In the genomic region with DNA sequence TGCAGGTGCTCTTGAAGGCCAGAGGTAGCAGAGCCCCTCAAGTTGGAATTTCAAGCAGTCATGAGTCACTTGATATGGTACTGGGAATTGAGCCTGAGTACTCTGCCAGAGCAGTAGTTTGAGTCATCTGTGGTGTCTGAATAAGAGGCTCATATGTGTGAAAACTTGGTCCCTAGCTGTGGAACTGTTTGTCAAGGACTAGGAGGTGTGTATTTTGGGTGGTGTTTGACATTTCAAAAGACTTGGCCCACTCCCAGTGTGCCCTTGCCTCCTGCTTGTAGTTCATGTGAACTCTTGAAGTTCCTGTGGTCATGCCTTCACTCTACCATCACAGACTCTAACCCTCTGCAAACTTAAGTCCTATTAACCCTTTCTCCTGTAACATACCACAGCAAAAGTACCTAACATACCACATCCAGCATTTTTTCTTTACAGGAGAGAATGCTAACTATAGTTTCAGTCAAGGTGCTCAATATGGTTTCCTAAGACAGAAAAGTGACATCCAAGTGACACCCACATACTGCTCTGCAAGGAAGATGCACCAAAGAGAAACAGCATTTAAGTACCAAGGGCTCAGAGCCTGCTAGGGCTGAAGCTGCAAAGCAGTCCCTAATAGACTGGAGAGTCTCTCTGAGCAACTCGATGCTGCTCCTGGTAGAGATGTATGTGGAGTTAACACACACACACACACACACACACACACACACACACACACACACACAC, we compare ENCODE assay signal across 23 mouse cellular contexts. TPM values are rescaled to one million over a fixed set of nuclear protein-coding genes. Genes with fewer than 3 reads are reported as not detected.
DNase-seq lines count a peak whose midpoint lies in the region; ATAC-seq and TF ChIP-seq lines count a peak whose summit lies in the region.
"Had no signal": no experiment of that assay in that cellular context is flagged by ENCODE, and none has a peak within 500 bp of the region (broad histone marks: within the 10 kb centered on the region; RNA-seq: fewer than 3 reads in every experiment).

No protein-coding gene starts in this region.

- ATAC-seq in lung, postnatal 0 days, result peak; percentile 90
- ATAC-seq in hindbrain, postnatal 0 days, result no peak
- ATAC-seq: CD4-positive, CD25-positive, alpha-beta regulatory T cell, adult 4 months; forebrain, embryonic 14.5 days; inflammation-experienced regulatory T-cells, adult 6 months; midbrain, embryonic 15.5 days had no signal

- no peaks in the 10 kb centered on the region for H3K36me3 ChIP-seq in lung, postnatal 0 days (ENCODE audit: insufficient read depth, low read length)
- H3K36me3 ChIP-seq in hindbrain, postnatal 0 days (ENCODE audit: insufficient read depth, low read length), result peaks cover 11% of the 10 kb centered on the region

- peak; percentile 31 for DNase-seq in layer of hippocampus, adult 9-11 months
- no peak for DNase-seq in layer of hippocampus, postnatal 25 days (ENCODE audit: extremely low spot score in 1 of 2, low spot score in 1 of 2)
- DNase-seq in lung, postnatal 0 days (ENCODE audit: low spot score), result peak; percentile 73
- no peak for DNase-seq in lung, adult 2 months
- peak; percentile 14 for DNase-seq in Muller cell, postnatal 12 days (ENCODE audit: inconsistent ontology term)
- peak; percentile 37 to 55 for DNase-seq in left cerebral cortex, adult 9 months (ENCODE audit: low spot score in 2 of 2)
- no peak for DNase-seq in cerebellum, postnatal 10 days
- no peak for DNase-seq in hindbrain, postnatal 0 days (ENCODE audit: low spot score)
- DNase-seq: cerebellum, adult 9-11 months; gastrocnemius, postnatal 10 days; heart, adult 2 months; kidney, postnatal 4 days; liver, embryonic 13.5 days; thymus, postnatal 36 days had no signal

- TF ChIP-seq EP300 in lung, postnatal 0 days (IDR thresholded peaks at IDR 0.05), result peak; percentile 18; the same call in 1 of the 2 replicates

- no peaks in the 10 kb centered on the region for H3K4me1 ChIP-seq in lung, postnatal 0 days (ENCODE audit: insufficient read depth, low read depth, low read length)
- H3K4me1 ChIP-seq in lung, adult 2 months (ENCODE audit: control insufficient read depth, insufficient read depth, low read length), result no peaks in the 10 kb centered on the region
- no peaks in the 10 kb centered on the region for H3K4me1 ChIP-seq in hindbrain, postnatal 0 days (ENCODE audit: insufficient read depth, low read length)
- H3K4me1 ChIP-seq: embryonic facial prominence, embryonic 10.5 days; hindbrain, embryonic 10.5 days; midbrain, embryonic 15.5 days had no signal

- H3K4me3 ChIP-seq in lung, postnatal 0 days (ENCODE audit: low read depth, low read length), result no peak overlapping the region
- H3K4me3 ChIP-seq in lung, adult 2 months (replicated peaks; ENCODE audit: extremely low read depth, low read depth, low read length), result no peak overlapping the region
- no peak overlapping the region for H3K4me3 ChIP-seq in hindbrain, postnatal 0 days (ENCODE audit: low read length)
- H3K4me3 ChIP-seq: embryonic facial prominence, embryonic 10.5 days; heart, adult 2 months; hindbrain, embryonic 10.5 days; liver, embryonic 13.5 days; midbrain, embryonic 15.5 days had no signal

- no peak for TF ChIP-seq POLR2A in lung, adult 2 months (IDR thresholded peaks at IDR 0.05; ENCODE audit: borderline replicate concordance, extremely low read depth, low read depth, low read length)

- no peaks in the 10 kb centered on the region for H3K9me3 ChIP-seq in lung, postnatal 0 days (ENCODE audit: low read length)
- H3K9me3 ChIP-seq in hindbrain, postnatal 0 days (ENCODE audit: low read length), result no peaks in the 10 kb centered on the region
- H3K9me3 ChIP-seq: embryonic facial prominence, embryonic 10.5 days; G1E; hindbrain, embryonic 10.5 days; liver, embryonic 13.5 days; midbrain, embryonic 15.5 days had no signal

- no peak overlapping the region for H3K27ac ChIP-seq in lung, postnatal 0 days (ENCODE audit: low read length)
- H3K27ac ChIP-seq in hindbrain, postnatal 0 days, result no peak overlapping the region
- H3K27ac ChIP-seq: embryonic facial prominence, embryonic 10.5 days; heart, adult 2 months; hindbrain, embryonic 10.5 days; midbrain, embryonic 15.5 days; stomach, postnatal 0 days had no signal

- 73% methylated on average over 1 of the region's 1 CpGs for WGBS in lung, postnatal 0 days
- WGBS in lung, adult 2 months, result 87% methylated on average over 1 of the region's 1 CpGs
- WGBS in hindbrain, postnatal 0 days, result 100% methylated on average over 1 of the region's 1 CpGs

- no peak overlapping the region for H3K4me2 ChIP-seq in lung, postnatal 0 days (replicated peaks; ENCODE audit: low read depth, low read length)
- no peak overlapping the region for H3K4me2 ChIP-seq in hindbrain, postnatal 0 days (ENCODE audit: low read depth, low read length)
- H3K4me2 ChIP-seq: midbrain, embryonic 15.5 days had no signal

- TF ChIP-seq CTCF in lung, postnatal 0 days (IDR thresholded peaks at IDR 0.05), result no peak
- no peak for TF ChIP-seq CTCF in lung, adult 2 months (IDR thresholded peaks at IDR 0.05; ENCODE audit: insufficient read depth, low read length)
- TF ChIP-seq CTCF in hindbrain, postnatal 0 days (IDR thresholded peaks at IDR 0.05; ENCODE audit: low read depth), result no peak

- H3K9ac ChIP-seq in lung, postnatal 0 days (replicated peaks; ENCODE audit: low read depth), result no peak overlapping the region
- no peak overlapping the region for H3K9ac ChIP-seq in hindbrain, postnatal 0 days (replicated peaks; ENCODE audit: low read length)
- H3K9ac ChIP-seq: liver, embryonic 13.5 days; midbrain, embryonic 15.5 days had no signal

- H3K27me3 ChIP-seq in lung, postnatal 0 days (replicated peaks; ENCODE audit: insufficient read depth, low read length), result no peaks in the 10 kb centered on the region
- no peaks in the 10 kb centered on the region for H3K27me3 ChIP-seq in hindbrain, postnatal 0 days (ENCODE audit: insufficient read depth, low read length)
- H3K27me3 ChIP-seq: liver, embryonic 13.5 days; midbrain, embryonic 15.5 days had no signal

RNA-seq across cellular contexts. Expression of a gene that starts 1.2 kb away (rescaled TPM):
- total RNA-seq in layer of hippocampus, postnatal 25 days (2021), result under 1 TPM; 0.63 to 0.79 TPM
- 1.2 and 2.1 TPM in 2 replicates for polyA plus RNA-seq in lung, postnatal 0 days (2015; fragmentation: Nextera tagmentation; extraction: Ambion mirVana)
- polyA plus RNA-seq in lung, adult 2 months (2012; rRNA removed), result 0.93 and 1.7 TPM in 2 replicates
- total RNA-seq in hindbrain, postnatal 0 days (2014; rRNA removed), result 3.5 and 4.2 TPM in 2 replicates
- 9.9 and 10.3 TPM in 2 replicates for polyA plus RNA-seq in hindbrain, postnatal 0 days (2015; fragmentation: Nextera tagmentation; extraction: Ambion mirVana)
- total RNA-seq: megakaryocyte, adult 5-6 weeks had no signal
- polyA plus RNA-seq: G1E had no signal

RNA-seq across cellular contexts. Expression of a gene that starts 54.1 kb away (rescaled TPM):
- 100 to 1,000 TPM in 1 of 2 experiments, 10 to 100 TPM in 1; 83.7 to 112 TPM for total RNA-seq in layer of hippocampus, postnatal 25 days (2021)
- 7.1 and 7.7 TPM in 2 replicates for polyA plus RNA-seq in lung, postnatal 0 days (2015; fragmentation: Nextera tagmentation; extraction: Ambion mirVana)
- polyA plus RNA-seq in lung, adult 2 months (2012; rRNA removed), result 7.0 and 8.6 TPM in 2 replicates
- total RNA-seq in hindbrain, postnatal 0 days (2014; rRNA removed), result 65.0 and 76.9 TPM in 2 replicates
- 112 and 125 TPM in 2 replicates for polyA plus RNA-seq in hindbrain, postnatal 0 days (2015; fragmentation: Nextera tagmentation; extraction: Ambion mirVana)

Comparison
In these comparisons a context has a peak if more than half of its experiments do, and no peak if none do; other contexts are left out.
1. DNase-seq: peak in layer of hippocampus, adult 9-11 months (single experiment), lung, postnatal 0 days (single experiment), Muller cell, postnatal 12 days (single experiment) and left cerebral cortex, adult 9 months (2 of 2); none in layer of hippocampus, postnatal 25 days (0 of 2), lung, adult 2 months (single experiment), cerebellum, postnatal 10 days (0 of 2) and hindbrain, postnatal 0 days (single experiment).
2. RNA of a gene that starts 54.1 kb away (polyA plus RNA-seq): 112 to 125 TPM in hindbrain, postnatal 0 days; 7.1 to 7.7 TPM in lung, postnatal 0 days and 7.0 to 8.6 TPM in lung, adult 2 months; every median in the first group is over 10 times any median in the second.